16 mouse cellular contexts compared by ENCODE assay signal in genomic region chr16:25784246-25784645, GRCm38 (mm10).
"Had no signal": no experiment of that assay in that cellular context is flagged by ENCODE, and none has a peak within 500 bp of the region (broad histone marks: within the 10 kb centered on the region; RNA-seq: fewer than 3 reads in every experiment).

No protein-coding gene starts in this region.

- H3K4me3 ChIP-seq: midbrain, embryonic 10.5 days; midbrain, embryonic 12.5 days; myocyte; neural tube, embryonic 13.5 days; neural tube, embryonic 15.5 days; stomach, embryonic 15.5 days had no signal

- ATAC-seq: midbrain, embryonic 16.5 days had no signal

- H3K36me3 ChIP-seq: midbrain, embryonic 10.5 days; midbrain, embryonic 12.5 days; neural tube, embryonic 13.5 days; neural tube, embryonic 15.5 days; stomach, embryonic 15.5 days had no signal

- H3K27ac ChIP-seq: midbrain, embryonic 10.5 days; midbrain, embryonic 12.5 days; neural tube, embryonic 13.5 days; neural tube, embryonic 15.5 days; stomach, embryonic 15.5 days; stomach, postnatal 0 days had no signal

- DNase-seq: lung, adult 18-20 months; lung, embryonic 14.5 days; lung, postnatal 14 days; lung, postnatal 4 days; midbrain, embryonic 14.5 days; right cerebral cortex, postnatal 14 days; thymus, adult 2 months; thymus, postnatal 25 days had no signal

- H3K27me3 ChIP-seq: midbrain, embryonic 12.5 days; neural tube, embryonic 13.5 days; neural tube, embryonic 15.5 days; stomach, embryonic 15.5 days had no signal

- H3K4me1 ChIP-seq: midbrain, embryonic 12.5 days; neural tube, embryonic 13.5 days; neural tube, embryonic 15.5 days; stomach, embryonic 15.5 days had no signal
